Mouse (Mus musculus): ENCODE data around the gene Sertad2.

DNA sequence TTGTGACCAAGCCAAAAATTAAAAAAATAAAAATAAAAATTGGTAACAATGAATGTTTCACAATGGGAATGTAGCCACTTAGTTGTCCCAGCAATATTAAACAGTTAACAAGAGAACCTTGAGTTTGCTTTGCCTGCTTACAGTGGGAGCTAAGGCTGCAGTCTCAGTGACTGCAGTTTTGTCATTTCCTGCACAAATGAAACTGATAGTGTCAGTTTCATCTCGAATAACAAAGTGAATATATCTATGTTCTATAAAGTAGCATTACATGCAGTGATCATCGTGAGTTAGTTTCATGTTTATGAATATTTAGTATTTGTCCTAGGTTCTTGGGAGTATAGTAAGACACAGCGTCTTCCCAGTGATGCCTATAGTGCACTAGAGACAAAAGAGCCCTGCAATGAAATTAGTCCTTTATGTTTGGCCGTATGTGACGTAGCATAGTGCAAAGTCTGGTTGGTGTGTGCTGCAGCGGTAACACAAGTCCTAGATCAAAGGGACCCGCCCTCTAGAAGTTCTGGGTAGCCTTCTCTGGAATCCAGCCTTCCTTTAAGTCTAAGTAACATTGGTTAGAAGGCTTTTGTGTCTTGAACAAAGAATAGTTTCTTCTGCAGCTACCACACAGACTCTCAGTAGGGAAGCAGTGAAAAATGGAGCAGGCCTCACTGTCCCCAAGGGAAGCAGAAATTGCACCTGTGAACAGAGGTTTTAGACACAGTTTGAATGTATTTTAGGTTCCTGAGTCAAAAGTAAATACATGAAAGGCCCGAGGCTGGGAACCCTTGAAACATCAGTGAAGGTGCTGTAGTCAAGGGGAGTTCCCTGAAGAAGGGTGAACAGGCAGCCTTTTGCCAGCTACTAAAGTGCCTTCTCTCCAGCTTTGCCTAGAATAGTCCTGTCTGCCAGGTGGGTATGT, 10.0 kb downstream of the Sertad2 start:
- no peak for TF ChIP-seq POLR2A (IDR thresholded peaks at IDR 0.05; ENCODE audit: insufficient read length, low read depth)
- no peak for TF ChIP-seq TCF12 (IDR thresholded peaks at IDR 0.05; ENCODE audit: insufficient read depth, poor library complexity, severe bottlenecking)
- TF ChIP-seq MYOD1 (IDR thresholded peaks at IDR 0.05; ENCODE audit: control insufficient read depth in 1 of 3, insufficient read length in 2 of 3, low read depth in 2 of 3), result no peak

All from myocyte (in vitro differentiated cells).